Mouse (Mus musculus) heart, adult 11 months (tissue): ENCODE measurements at regions not wholly inside any gene's neighbourhood (a gene's known extent, or its start where the extent isn't known, plus 50 kb on each side); places are given as distances from the start of the nearest gene placed in this dataset.

ENCODE experiments used
- DNase-seq: peaks from one replicate; pipeline ENCODE4 v3.0.0; 2022

GRCm38 (mm10) chr11:41090391-41090900, 335.3 kb upstream of the Ccng1 start:
- DNase-seq, result peak; percentile 92

GRCm38 (mm10) chr11:41063570-41063969, 308.5 kb upstream of the Ccng1 start:
- DNase-seq, result no peak

- DNase-seq, result no peak
Observed at GRCm38 (mm10) chr11:41057796-41058195, 302.7 kb upstream of the Ccng1 start.

- DNase-seq, result no peak
Observed at GRCm38 (mm10) chr11:41030018-41030417, 274.9 kb upstream of the Ccng1 start.

- DNase-seq, result no peak
Observed at GRCm38 (mm10) chr11:41010096-41010495, 255.0 kb upstream of the Ccng1 start.

- DNase-seq, result no peak
Observed at GRCm38 (mm10) chr11:40972806-40973205, 217.7 kb upstream of the Ccng1 start.

GRCm38 (mm10) chr11:40927168-40927567, 172.1 kb upstream of the Ccng1 start:
- DNase-seq, result no peak

- no peak for DNase-seq
Observed at GRCm38 (mm10) chr11:40891485-40891884, 136.4 kb upstream of the Ccng1 start.

GRCm38 (mm10) chr11:40884509-40884908, 129.4 kb upstream of the Ccng1 start:
- no peak for DNase-seq

GRCm38 (mm10) chr11:40879589-40879988, 124.5 kb upstream of the Ccng1 start:
- no peak for DNase-seq

- no peak for DNase-seq
Observed at GRCm38 (mm10) chr11:40873002-40873401, 117.9 kb upstream of the Ccng1 start.

- no peak for DNase-seq
Observed at GRCm38 (mm10) chr11:40865694-40866093, 110.6 kb upstream of the Ccng1 start.

GRCm38 (mm10) chr11:40851361-40851760, 96.2 kb upstream of the Ccng1 start:
- peak; percentile 91 for DNase-seq

- peak; percentile 96 for DNase-seq
Observed at GRCm38 (mm10) chr11:40850652-40851092, 95.6 kb upstream of the Ccng1 start.

- DNase-seq, result no peak
Observed at GRCm38 (mm10) chr11:40846586-40846985, 91.5 kb upstream of the Ccng1 start.

GRCm38 (mm10) chr11:40835393-40835792, 80.3 kb upstream of the Ccng1 start:
- DNase-seq, result no peak
